Mouse (Mus musculus): ENCODE results near the gene Ifne. TPM values are rescaled to one million over a fixed set of nuclear protein-coding genes. Genes with fewer than 3 reads are reported as not detected.

The Ifne gene
- 0.21 TPM in 1 of 2 replicates, not detected in the other for polyA plus RNA-seq (2012; rRNA removed; ENCODE audit: low replicate concordance)

DNA sequence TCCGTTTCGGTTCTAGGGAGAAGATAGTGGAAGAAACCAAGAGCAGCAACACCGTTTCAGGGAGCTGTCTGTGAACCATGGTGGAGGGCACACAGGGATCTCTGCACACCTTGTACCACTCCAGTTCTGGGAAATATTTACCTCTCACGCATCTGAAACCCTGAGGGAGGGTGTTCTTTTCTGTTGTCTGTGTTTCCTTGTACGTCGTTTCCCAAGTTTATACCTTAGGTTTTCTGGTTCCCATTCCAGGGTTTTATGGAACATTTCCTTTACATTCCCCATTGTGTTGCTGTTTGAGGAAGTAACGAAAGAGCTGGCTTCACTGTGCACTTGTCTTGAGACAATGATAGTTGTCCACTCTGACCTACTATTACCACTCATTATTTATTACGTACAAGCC lies at the start of gene Ifne:
Ifne (minus strand) TSS at position 101 of the 400 bp plus-strand sequence.

DNA sequence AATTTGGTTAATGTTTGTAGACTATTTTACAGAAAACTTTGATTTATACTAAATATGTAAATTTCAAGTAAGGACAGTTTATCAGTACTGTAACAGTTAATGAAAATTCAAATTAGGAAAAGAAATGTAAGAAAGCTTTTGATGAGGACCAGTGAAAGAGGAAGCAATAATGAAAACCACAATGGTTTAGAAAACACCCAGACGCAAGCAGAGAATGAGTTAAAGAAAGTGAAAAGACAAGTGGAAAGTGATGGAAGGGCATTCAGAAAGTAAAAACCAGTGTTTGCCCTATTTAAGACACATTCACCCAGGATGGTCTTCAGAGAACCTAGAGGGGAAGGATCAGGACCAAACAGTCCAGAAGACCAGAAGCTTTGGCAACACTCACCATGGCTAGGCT lies 30.3 kb downstream of the Ifne start, which contains the start of gene Ifna1:
Ifna1 (plus strand) TSS at position 390 of the 400 bp plus-strand sequence.

DNA sequence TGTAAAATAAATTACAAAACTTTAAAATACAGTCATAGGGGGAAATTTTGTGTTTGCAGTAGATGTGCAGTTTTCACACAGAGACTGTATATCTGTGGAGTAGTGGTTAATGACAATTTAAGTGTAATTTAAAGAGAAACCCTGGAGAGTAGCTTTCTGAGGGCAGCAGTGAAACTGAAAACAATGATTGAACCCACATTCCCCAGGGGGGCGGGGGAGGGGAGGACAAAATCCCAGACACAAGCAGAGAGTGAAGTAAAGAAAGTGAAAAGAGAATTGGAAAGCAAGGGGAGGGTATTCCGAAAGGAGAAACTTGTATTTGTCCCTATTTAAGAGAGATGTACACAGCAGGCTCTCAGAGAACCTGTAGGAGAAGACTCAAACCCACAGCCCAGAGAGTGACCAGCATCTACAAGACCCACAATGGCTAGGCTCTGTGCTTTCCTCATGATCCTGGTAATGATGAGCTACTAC lies 38.5 kb downstream of the Ifne start, which contains the start of gene Ifna4:
Ifna4 (plus strand) TSS at position 424 of the 474 bp plus-strand sequence.

DNA sequence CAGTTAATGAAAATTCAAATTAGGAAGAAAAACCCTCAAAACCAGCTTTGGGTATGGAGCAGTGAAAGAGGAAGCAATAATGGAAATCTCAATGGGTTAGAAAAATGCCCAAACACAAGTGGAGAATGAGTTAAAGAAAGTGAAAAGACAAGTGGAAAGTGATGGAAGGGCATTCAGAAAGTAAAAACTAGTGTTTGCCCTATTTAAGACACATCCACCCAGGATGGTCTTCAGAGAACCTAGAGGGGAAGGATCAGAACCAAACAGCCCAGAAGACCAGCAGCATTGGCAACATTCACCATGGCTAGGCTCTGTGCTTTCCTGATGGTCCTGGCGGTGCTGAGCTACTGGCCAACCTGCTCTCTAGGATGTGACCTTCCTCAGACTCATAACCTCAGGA lies 44.8 kb downstream of the Ifne start, which contains the start of gene Ifna5:
Ifna5 (plus strand) TSS at position 301 of the 400 bp plus-strand sequence.

Other genes starting within 250 kb of the Ifne start
- not detected in 2 replicates for gene C87499, start 245.8 kb downstream of the Ifne start, polyA plus RNA-seq (2012; rRNA removed; ENCODE audit: low replicate concordance)
- not detected in 2 replicates for gene Ifna13, start 235.7 kb downstream of the Ifne start, polyA plus RNA-seq (2012; rRNA removed; ENCODE audit: low replicate concordance)
- gene Ifna16, start 203.3 kb downstream of the Ifne start, polyA plus RNA-seq (2012; rRNA removed; ENCODE audit: low replicate concordance) = not detected in 2 replicates
- gene Ifna2, start 196.3 kb downstream of the Ifne start, polyA plus RNA-seq (2012; rRNA removed; ENCODE audit: low replicate concordance) = not detected in 2 replicates
- gene Ifnab, start 188.8 kb downstream of the Ifne start, polyA plus RNA-seq (2012; rRNA removed; ENCODE audit: low replicate concordance) = not detected in 2 replicates
- gene Gm26566, start 158.4 kb downstream of the Ifne start, polyA plus RNA-seq (2012; rRNA removed; ENCODE audit: low replicate concordance) = 0.11 and 0.27 TPM in 2 replicates
- gene Klhl9, start 157.7 kb downstream of the Ifne start, polyA plus RNA-seq (2012; rRNA removed; ENCODE audit: low replicate concordance) = 5.4 and 7.9 TPM in 2 replicates
- gene Gm13271, start 125.3 kb downstream of the Ifne start, polyA plus RNA-seq (2012; rRNA removed; ENCODE audit: low replicate concordance) = not detected in 2 replicates
- not detected in 2 replicates for gene Gm13283, start 120.1 kb downstream of the Ifne start, polyA plus RNA-seq (2012; rRNA removed; ENCODE audit: low replicate concordance)
- gene Gm13290, start 106.4 kb downstream of the Ifne start, polyA plus RNA-seq (2012; rRNA removed; ENCODE audit: low replicate concordance) = not detected in 2 replicates
- gene Gm13289, start 103.3 kb downstream of the Ifne start, polyA plus RNA-seq (2012; rRNA removed; ENCODE audit: low replicate concordance) = not detected in 2 replicates
- not detected in 2 replicates for gene Gm13272, start 100.4 kb downstream of the Ifne start, polyA plus RNA-seq (2012; rRNA removed; ENCODE audit: low replicate concordance)
- gene Ifnz, start 98.1 kb downstream of the Ifne start, polyA plus RNA-seq (2012; rRNA removed; ENCODE audit: low replicate concordance) = not detected in 2 replicates
- not detected in 2 replicates for gene Gm13276, start 94.5 kb downstream of the Ifne start, polyA plus RNA-seq (2012; rRNA removed; ENCODE audit: low replicate concordance)
- not detected in 2 replicates for gene Gm13277, start 91.6 kb downstream of the Ifne start, polyA plus RNA-seq (2012; rRNA removed; ENCODE audit: low replicate concordance)
- gene Gm13278, start 88.7 kb downstream of the Ifne start, polyA plus RNA-seq (2012; rRNA removed; ENCODE audit: low replicate concordance) = not detected in 2 replicates
- gene Gm13275, start 85.7 kb downstream of the Ifne start, polyA plus RNA-seq (2012; rRNA removed; ENCODE audit: low replicate concordance) = not detected in 2 replicates
- gene Gm13279, start 82.8 kb downstream of the Ifne start, polyA plus RNA-seq (2012; rRNA removed; ENCODE audit: low replicate concordance) = not detected in 2 replicates
- not detected in 2 replicates for gene Gm13285, start 80.5 kb downstream of the Ifne start, polyA plus RNA-seq (2012; rRNA removed; ENCODE audit: low replicate concordance)
- 0.49 TPM in 1 of 2 replicates, not detected in the other for gene Gm13287, start 76.9 kb downstream of the Ifne start, polyA plus RNA-seq (2012; rRNA removed; ENCODE audit: low replicate concordance)
- gene Gm13288, start 74.7 kb downstream of the Ifne start, polyA plus RNA-seq (2012; rRNA removed; ENCODE audit: low replicate concordance) = not detected in 2 replicates
- not detected in 2 replicates for gene Ifna7, start 64.0 kb downstream of the Ifne start, polyA plus RNA-seq (2012; rRNA removed; ENCODE audit: low replicate concordance)
- gene Ifna11, start 60.2 kb downstream of the Ifne start, polyA plus RNA-seq (2012; rRNA removed; ENCODE audit: low replicate concordance) = not detected in 2 replicates
- not detected in 2 replicates for gene Ifna6, start 52.8 kb downstream of the Ifne start, polyA plus RNA-seq (2012; rRNA removed; ENCODE audit: low replicate concordance)
- not detected in 2 replicates for gene Ifna5, start 44.7 kb downstream of the Ifne start, polyA plus RNA-seq (2012; rRNA removed; ENCODE audit: low replicate concordance)
- not detected in 2 replicates for gene Ifna4, start 38.3 kb downstream of the Ifne start, polyA plus RNA-seq (2012; rRNA removed; ENCODE audit: low replicate concordance)
- not detected in 2 replicates for gene Ifna1, start 30.1 kb downstream of the Ifne start, polyA plus RNA-seq (2012; rRNA removed; ENCODE audit: low replicate concordance)

All from duodenum, adult 2 months (tissue).